Mouse (Mus musculus) fibroblast of lung, adult 2 months (primary cell): ENCODE data around the gene Cracr2b.
"Not testable (repeated sequence)": the region's sequence is repeated elsewhere in the genome, so short reads cannot be mapped to it uniquely, and the experiment has no call there.

ENCODE experiments used
- DNase-seq: peaks from one replicate; pipeline ENCODE4 v3.0.0-alpha.2; 2011; ENCODE audit warnings: low read depth

Cracr2b gene

GRCm38 (mm10) chr7:141433517-141434400 lies 27.1 kb upstream of the Cracr2b start:
- no peak for DNase-seq

DNA sequence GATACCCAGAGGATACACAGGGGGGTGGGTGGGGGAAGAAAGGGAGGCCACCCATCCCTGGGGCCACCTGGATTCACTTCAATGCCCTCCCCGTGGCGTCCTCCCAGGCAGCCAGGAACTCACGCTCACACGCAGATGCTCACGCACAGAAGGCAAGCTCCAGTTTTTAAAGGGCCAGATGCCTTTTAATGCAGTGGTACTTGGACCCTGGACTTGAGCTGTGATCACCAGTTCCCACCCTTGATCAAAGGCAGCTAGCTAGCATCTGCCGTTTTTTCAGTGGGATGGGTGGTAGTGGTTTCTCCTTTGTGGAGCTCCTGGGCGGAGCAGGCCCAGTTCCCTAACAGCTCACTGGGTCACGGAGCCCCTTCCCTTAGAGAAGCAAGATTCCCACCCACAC lies 26.4 kb upstream of the Cracr2b start:
- no peak for DNase-seq

- no peak for DNase-seq
These were observed 25.6 kb upstream of the Cracr2b start for GRCm38 (mm10) chr7:141435129-141435855.

DNA sequence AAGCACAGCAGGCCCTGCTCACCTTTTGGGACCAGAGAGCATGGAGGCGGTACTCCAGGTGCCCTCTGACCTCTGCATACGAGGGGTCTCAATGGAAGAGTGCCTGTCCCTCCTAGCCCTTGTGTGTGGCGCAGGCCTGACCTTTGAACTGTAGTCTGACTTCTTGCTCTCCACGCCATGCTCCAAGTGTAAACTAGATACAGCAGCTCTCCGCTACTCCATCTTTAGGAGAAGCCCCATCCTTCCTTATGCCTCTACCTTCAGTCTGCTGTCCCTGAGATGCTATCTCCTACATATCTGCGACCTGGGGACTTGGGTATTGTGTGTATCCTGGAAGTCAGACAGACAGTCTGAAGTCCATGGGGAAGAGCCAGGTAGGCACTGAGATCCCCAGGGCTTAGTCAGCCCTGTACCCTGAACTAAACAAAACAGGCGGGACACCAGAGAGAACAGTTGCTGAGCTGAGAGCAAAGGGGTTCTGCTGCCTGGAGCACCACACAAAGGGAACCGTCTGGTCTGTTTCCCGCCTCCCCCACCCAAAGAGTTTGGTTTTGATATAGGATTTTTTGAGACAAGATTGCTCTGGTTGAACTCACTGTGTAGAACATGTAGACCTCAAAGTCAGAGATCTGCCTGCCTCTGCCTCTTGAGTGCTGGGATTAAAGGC lies 24.9 kb upstream of the Cracr2b start:
- DNase-seq, result no peak

GRCm38 (mm10) chr7:141436523-141436892 lies 24.4 kb upstream of the Cracr2b start:
- DNase-seq, result no peak

DNA sequence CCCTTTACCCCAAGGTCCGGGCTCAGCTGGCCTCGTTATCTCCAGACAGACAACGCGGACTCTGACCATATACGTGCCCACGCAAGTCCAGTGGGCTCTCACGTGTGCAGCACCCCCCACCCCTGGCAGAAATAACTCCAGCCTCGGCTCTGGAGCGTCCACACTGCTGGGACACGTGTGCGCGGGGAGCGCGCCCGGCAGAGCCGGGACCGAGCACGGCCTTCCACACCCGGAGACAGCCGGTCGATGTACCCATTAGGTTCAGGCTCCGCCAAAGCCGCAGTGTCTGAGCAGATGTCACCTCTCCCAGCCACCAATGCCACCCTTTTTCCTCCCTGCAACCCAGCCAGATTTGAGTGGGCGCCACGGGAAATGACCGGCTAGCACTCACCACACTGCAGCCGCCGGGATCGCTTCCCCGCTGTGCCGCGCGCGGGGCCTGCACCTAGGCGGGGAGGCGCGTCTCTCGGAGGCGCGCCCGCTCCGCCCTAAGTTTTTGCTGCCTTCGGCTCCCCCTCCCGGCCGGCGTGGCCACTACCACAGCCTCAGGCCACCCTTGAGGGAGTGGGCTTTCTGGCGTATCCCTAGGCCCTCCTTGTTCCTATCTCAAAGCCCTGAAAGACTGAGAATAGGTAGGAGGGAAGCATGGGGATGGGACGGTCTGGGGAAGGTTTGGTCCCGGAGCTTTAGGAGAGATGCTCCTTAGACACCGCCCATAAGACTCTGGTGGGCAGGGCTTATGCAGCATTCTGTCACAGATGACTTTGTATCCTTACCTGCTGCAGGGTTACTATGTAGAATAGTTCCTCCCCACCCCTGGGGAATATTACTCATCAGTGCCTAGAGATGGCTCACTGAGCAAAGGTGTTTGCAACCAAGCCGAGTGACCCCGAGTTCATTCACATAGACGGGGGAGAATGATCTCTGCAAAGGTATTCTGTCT lies 23.4 kb upstream of the Cracr2b start, which contains the start of gene Slc25a22:
Gene Slc25a22 (minus strand): TSS at position 715 of the 943 bp plus-strand sequence.
- peak; percentile 46 for DNase-seq

DNA sequence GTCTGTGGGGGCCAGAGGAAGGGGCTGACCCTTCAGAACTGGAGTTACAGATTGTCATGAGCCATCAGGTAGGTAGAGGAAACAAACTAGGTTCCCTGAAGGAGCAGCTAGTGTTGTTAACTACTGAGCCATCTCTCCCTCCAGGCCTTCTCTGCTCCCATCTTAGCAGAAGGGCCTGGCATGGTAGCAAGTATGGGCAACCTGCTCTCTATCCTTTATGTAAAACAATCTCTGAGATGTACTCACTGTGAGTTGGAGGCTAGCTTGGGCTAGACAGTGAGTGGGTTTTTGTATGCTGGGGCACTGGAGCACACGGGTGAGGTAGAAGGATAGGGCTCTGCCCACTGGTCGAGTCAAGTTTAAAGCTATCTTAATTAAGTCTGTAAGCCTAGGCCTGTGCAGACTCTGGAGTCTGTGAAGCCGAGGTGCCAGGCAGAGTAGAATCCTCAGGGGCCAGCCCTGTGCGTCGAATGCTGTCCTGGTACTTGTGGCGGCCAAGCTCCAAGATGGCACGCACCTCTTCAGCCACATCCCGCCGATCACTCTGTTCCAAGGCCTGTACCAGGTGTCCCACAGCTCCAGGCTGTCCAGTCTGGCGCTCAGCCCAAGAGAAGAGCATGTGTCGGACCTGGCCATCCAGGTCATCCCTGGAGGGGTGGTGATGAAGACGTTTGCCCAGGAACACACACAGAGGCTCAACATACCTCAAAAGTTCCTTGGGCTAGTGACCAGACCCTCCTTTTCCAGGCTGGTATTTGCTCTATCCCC lies 22.5 kb upstream of the Cracr2b start:
- DNase-seq, result no peak

- DNase-seq, result no peak
These were observed 21.7 kb upstream of the Cracr2b start for GRCm38 (mm10) chr7:141439140-141439679.

DNA sequence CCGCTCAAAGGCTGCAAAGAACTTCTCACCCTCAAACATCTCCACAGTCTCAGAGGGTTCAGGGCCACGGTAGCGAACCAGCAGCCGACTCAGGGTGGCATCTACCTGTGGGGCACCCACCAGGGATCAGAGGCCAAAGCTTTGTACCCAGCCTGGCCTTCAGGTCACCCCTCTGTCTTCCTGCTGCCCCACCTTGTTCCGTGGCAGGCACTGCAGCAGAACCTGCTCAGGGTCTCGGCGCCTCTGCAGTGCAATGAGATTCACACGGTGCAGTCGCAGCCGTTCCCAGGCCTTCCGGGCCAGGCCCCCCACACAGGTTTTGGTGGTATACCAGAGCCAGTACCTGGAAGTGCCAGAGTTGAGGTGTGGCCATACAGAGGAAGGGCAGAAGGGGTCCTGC lies 21.1 kb upstream of the Cracr2b start:
- no peak for DNase-seq

DNA sequence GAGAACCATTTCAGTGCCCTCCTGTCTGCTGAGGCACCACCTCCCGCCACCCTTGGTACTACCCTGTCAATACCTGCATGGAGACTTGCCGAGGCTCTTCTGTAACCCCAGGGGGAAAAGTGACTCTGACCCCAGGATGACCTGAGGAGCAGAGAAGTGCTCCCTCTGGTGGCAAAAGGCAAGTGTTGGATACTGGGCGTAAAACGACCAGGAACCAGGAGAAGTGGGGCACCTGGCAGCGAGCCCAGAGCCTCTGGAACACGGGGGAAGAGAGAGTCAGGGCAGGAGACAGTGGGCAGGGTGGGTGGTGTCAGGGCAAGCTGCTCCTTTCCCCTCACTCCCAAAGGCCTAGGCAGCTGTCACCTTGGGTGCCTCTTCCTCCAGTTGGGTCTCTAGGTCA lies 20.3 kb upstream of the Cracr2b start:
- no peak for DNase-seq

- no peak for DNase-seq
These were observed 19.4 kb upstream of the Cracr2b start for GRCm38 (mm10) chr7:141441460-141441859.

- no peak for DNase-seq
These were observed 18.7 kb upstream of the Cracr2b start for GRCm38 (mm10) chr7:141442199-141442598.

GRCm38 (mm10) chr7:141443081-141443821 lies 17.6 kb upstream of the Cracr2b start:
- DNase-seq, result no peak

DNA sequence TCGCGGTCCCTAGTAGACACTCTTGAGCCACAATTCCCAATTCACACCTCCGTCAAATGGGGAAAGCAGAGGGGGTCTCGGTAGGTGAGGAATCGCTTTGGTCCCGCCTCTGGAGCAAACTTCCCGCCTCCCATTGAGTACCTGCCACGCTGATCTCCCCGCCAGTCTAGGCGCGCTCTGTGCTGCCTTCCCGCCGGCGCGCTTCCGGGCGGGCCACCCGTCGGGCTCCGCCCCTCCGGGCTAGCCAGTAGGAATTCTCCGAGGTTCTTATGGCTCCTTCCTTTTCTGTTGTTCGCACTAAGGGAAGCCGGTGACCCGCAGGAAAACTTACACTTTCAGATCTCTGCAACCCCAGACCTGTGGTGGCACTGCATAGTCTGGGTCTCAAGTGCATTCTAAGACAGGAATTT lies 17.1 kb upstream of the Cracr2b start, which contains the start of gene Pidd1:
Gene Pidd1 (minus strand): TSS at position 198 of the 410 bp plus-strand sequence.
- DNase-seq, result no peak

DNA sequence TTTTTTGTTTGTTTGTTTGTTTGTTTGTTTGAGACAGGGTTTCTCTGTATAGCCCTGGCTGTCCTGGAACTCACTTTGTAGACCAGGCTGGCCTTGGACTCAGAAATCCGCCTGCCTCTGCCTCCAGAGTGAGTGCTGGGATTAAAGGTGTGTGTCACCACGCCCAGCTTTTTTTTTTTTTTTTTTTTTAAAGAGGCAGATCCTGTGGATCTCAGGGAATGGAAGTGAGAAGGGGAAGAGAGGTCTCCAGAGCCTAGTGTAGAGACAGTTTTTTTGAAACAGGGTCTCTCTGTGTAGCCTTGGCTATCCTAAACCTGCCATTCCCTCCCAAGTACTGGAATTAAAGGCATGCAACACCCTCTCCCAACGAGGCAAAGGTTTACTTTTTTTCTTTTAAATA lies 14.5 kb upstream of the Cracr2b start:
- DNase-seq, result not testable (repeated sequence)

GRCm38 (mm10) chr7:141447110-141447991 lies 13.5 kb upstream of the Cracr2b start, which contains the start of gene Rplp2:
Gene Rplp2, plus strand, starts transcription at chr7:141447370.
- DNase-seq, result peak; percentile 84

GRCm38 (mm10) chr7:141451928-141452327 lies 9.0 kb upstream of the Cracr2b start:
- no peak for DNase-seq

DNA sequence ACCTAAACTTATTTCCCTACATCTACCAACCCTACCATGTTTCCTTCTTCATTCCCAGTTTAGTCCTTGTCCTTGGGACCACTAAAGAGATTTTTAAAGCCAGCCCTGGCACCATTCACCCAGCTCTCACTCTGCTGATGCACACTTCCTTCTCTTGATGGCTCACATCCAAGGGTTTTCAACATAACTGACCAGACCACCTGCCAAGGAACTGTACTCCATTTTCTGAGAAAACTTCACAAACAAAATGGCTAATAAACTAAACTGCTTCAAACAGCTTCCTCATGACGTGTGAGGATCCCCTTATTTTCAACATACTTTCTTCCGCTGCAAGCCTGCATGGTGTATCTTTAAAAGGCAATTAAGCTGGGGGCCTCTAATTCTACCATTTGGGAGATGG lies 7.3 kb upstream of the Cracr2b start:
- DNase-seq, result no peak
